Mouse (Mus musculus): ENCODE results near the gene Numbl. TPM values are rescaled to one million over a fixed set of nuclear protein-coding genes. Genes with fewer than 3 reads are reported as not detected.

Numbl gene
- 109 and 112 TPM in 2 replicates for polyA plus RNA-seq (2012; rRNA removed)

GRCm38 (mm10) chr7:27258205-27258899 is at the start of gene Numbl:
TSS of gene Numbl (plus strand) at chr7:27258433.
- peak; percentile 97 for DNase-seq (ENCODE audit: low read depth)
- peak; percentile 79 for TF ChIP-seq POLR2A (IDR thresholded peaks at IDR 0.05; ENCODE audit: borderline replicate concordance, extremely low read depth, insufficient read depth, insufficient read length, poor library complexity, severe bottlenecking)
- TF ChIP-seq CTCF (IDR thresholded peaks at IDR 0.05; ENCODE audit: borderline replicate concordance, extremely low read depth, insufficient read depth, insufficient read length) = no peak

- no peak for TF ChIP-seq POLR2A (IDR thresholded peaks at IDR 0.05; ENCODE audit: borderline replicate concordance, extremely low read depth, insufficient read depth, insufficient read length, poor library complexity, severe bottlenecking)
- TF ChIP-seq CTCF (IDR thresholded peaks at IDR 0.05; ENCODE audit: borderline replicate concordance, extremely low read depth, insufficient read depth, insufficient read length) = no peak
- DNase-seq (ENCODE audit: low read depth) = no peak
Measured at GRCm38 (mm10) chr7:27212626-27213025, 45.6 kb upstream of the Numbl start.

- TF ChIP-seq CTCF (IDR thresholded peaks at IDR 0.05; ENCODE audit: borderline replicate concordance, extremely low read depth, insufficient read depth, insufficient read length) (no peak), POLR2A (IDR thresholded peaks at IDR 0.05; ENCODE audit: borderline replicate concordance, extremely low read depth, insufficient read depth, insufficient read length, poor library complexity, severe bottlenecking) (no peak)
- no peak for DNase-seq (ENCODE audit: low read depth)
Measured at GRCm38 (mm10) chr7:27218586-27218985, 39.6 kb upstream of the Numbl start.

GRCm38 (mm10) chr7:27219937-27220336 is 38.3 kb upstream of the Numbl start:
- DNase-seq (ENCODE audit: low read depth) = no peak
- TF ChIP-seq CTCF (IDR thresholded peaks at IDR 0.05; ENCODE audit: borderline replicate concordance, extremely low read depth, insufficient read depth, insufficient read length) (no peak), POLR2A (IDR thresholded peaks at IDR 0.05; ENCODE audit: borderline replicate concordance, extremely low read depth, insufficient read depth, insufficient read length, poor library complexity, severe bottlenecking) (no peak)

GRCm38 (mm10) chr7:27221939-27222338 is 36.3 kb upstream of the Numbl start:
- DNase-seq (ENCODE audit: low read depth) = no peak
- no peak for TF ChIP-seq CTCF (IDR thresholded peaks at IDR 0.05; ENCODE audit: borderline replicate concordance, extremely low read depth, insufficient read depth, insufficient read length)

GRCm38 (mm10) chr7:27222538-27222937 is 35.7 kb upstream of the Numbl start:
- no peak for DNase-seq (ENCODE audit: low read depth)
- TF ChIP-seq CTCF (IDR thresholded peaks at IDR 0.05; ENCODE audit: borderline replicate concordance, extremely low read depth, insufficient read depth, insufficient read length) (no peak), POLR2A (IDR thresholded peaks at IDR 0.05; ENCODE audit: borderline replicate concordance, extremely low read depth, insufficient read depth, insufficient read length, poor library complexity, severe bottlenecking) (no peak)

GRCm38 (mm10) chr7:27224877-27225575 is 33.2 kb upstream of the Numbl start:
- TF ChIP-seq POLR2A (IDR thresholded peaks at IDR 0.05; ENCODE audit: borderline replicate concordance, extremely low read depth, insufficient read depth, insufficient read length, poor library complexity, severe bottlenecking) (no peak), CTCF (IDR thresholded peaks at IDR 0.05; ENCODE audit: borderline replicate concordance, extremely low read depth, insufficient read depth, insufficient read length) (no peak)
- DNase-seq (ENCODE audit: low read depth) = no peak

GRCm38 (mm10) chr7:27227276-27227675 is 31.0 kb upstream of the Numbl start:
- no peak for TF ChIP-seq CTCF (IDR thresholded peaks at IDR 0.05; ENCODE audit: borderline replicate concordance, extremely low read depth, insufficient read depth, insufficient read length)
- DNase-seq (ENCODE audit: low read depth) = no peak

- TF ChIP-seq CTCF (IDR thresholded peaks at IDR 0.05; ENCODE audit: borderline replicate concordance, extremely low read depth, insufficient read depth, insufficient read length) = no peak
- no peak for TF ChIP-seq POLR2A (IDR thresholded peaks at IDR 0.05; ENCODE audit: borderline replicate concordance, extremely low read depth, insufficient read depth, insufficient read length, poor library complexity, severe bottlenecking)
- DNase-seq (ENCODE audit: low read depth) = peak; percentile 19
Measured at GRCm38 (mm10) chr7:27227676-27228075, 30.6 kb upstream of the Numbl start.

- peak; percentile 37; the same call in 1 of the 2 replicates for TF ChIP-seq POLR2A (IDR thresholded peaks at IDR 0.05; ENCODE audit: borderline replicate concordance, extremely low read depth, insufficient read depth, insufficient read length, poor library complexity, severe bottlenecking)
- TF ChIP-seq CTCF (IDR thresholded peaks at IDR 0.05; ENCODE audit: borderline replicate concordance, extremely low read depth, insufficient read depth, insufficient read length) = no peak
- peak; percentile 97 for DNase-seq (ENCODE audit: low read depth)
Measured at GRCm38 (mm10) chr7:27228281-27228821, 29.9 kb upstream of the Numbl start, which contains the start of gene Itpkc. TSS of gene Itpkc (minus strand) at chr7:27228661.

GRCm38 (mm10) chr7:27228865-27229264 is 29.4 kb upstream of the Numbl start:
- no peak for TF ChIP-seq CTCF (IDR thresholded peaks at IDR 0.05; ENCODE audit: borderline replicate concordance, extremely low read depth, insufficient read depth, insufficient read length)
- TF ChIP-seq POLR2A (IDR thresholded peaks at IDR 0.05; ENCODE audit: borderline replicate concordance, extremely low read depth, insufficient read depth, insufficient read length, poor library complexity, severe bottlenecking) = no peak
- DNase-seq (ENCODE audit: low read depth) = no peak

GRCm38 (mm10) chr7:27230781-27231180 is 27.5 kb upstream of the Numbl start:
- DNase-seq (ENCODE audit: low read depth) = no peak
- no peak for TF ChIP-seq POLR2A (IDR thresholded peaks at IDR 0.05; ENCODE audit: borderline replicate concordance, extremely low read depth, insufficient read depth, insufficient read length, poor library complexity, severe bottlenecking)
- peak; percentile 19; the same call in 1 of the 2 replicates for TF ChIP-seq CTCF (IDR thresholded peaks at IDR 0.05; ENCODE audit: borderline replicate concordance, extremely low read depth, insufficient read depth, insufficient read length)
